ENCODE assay signal across 7 mouse cellular contexts in genomic region chr17:28308297-28309195, GRCm38 (mm10). TPM values are rescaled to one million over a fixed set of nuclear protein-coding genes. Genes with fewer than 3 reads are reported as not detected.
DNase-seq lines count a peak whose midpoint lies in the region; ATAC-seq and TF ChIP-seq lines count a peak whose summit lies in the region.

No protein-coding gene starts in this region.

- peak; percentile 77 for DNase-seq in T-cell, adult 2 months (ENCODE audit: low spot score)
- DNase-seq in cerebellum, adult 8-10 months: peak; percentile 85
- peak; percentile 86 to 90 for DNase-seq in frontal cortex, postnatal 36 days (ENCODE audit: low spot score in 2 of 2)
- peak; percentile 94 for DNase-seq in hindbrain, postnatal 0 days (ENCODE audit: low spot score)
- peak; percentile 84 to 89 for DNase-seq in left cerebral cortex, postnatal 10 days (ENCODE audit: extremely low spot score in 1 of 2, low spot score in 2 of 2)
- peak; percentile 72 for DNase-seq in spleen, adult 12 weeks (ENCODE audit: low spot score)

- H3K36me3 ChIP-seq in hindbrain, postnatal 0 days (ENCODE audit: insufficient read depth, low read length): no peaks in the 10 kb centered on the region

- H3K9ac ChIP-seq in hindbrain, postnatal 0 days (replicated peaks; ENCODE audit: low read length): no peak overlapping the region

- intact Hi-C loops in left cerebral cortex, postnatal 10 days (cut with DNase I): loop anchor here (2.0 kb wide), 1 partner anchor 76 kb away; the partner anchor contains the start of gene Ppard

- peak; percentile 24; the same call in 1 of the 2 replicates for ATAC-seq in hindbrain, postnatal 0 days
- ATAC-seq in megakaryocyte progenitor cell, adult 5-6 weeks (replicated peaks; ENCODE audit: poor library complexity): peak; percentile 61

- H3K4me3 ChIP-seq in hindbrain, postnatal 0 days (ENCODE audit: low read length): no peak overlapping the region

- no peaks in the 10 kb centered on the region for H3K9me3 ChIP-seq in hindbrain, postnatal 0 days (ENCODE audit: low read length)

- H3K4me2 ChIP-seq in hindbrain, postnatal 0 days (ENCODE audit: low read depth, low read length): no peak overlapping the region

- no peaks in the 10 kb centered on the region for H3K27me3 ChIP-seq in hindbrain, postnatal 0 days (ENCODE audit: insufficient read depth, low read length)

- 0 out of 2 replicates have a peak, but pooled peaks cover 4% of the 10 kb centered on the region for H3K4me1 ChIP-seq in hindbrain, postnatal 0 days (ENCODE audit: insufficient read depth, low read length)

- no peak overlapping the region for H3K27ac ChIP-seq in hindbrain, postnatal 0 days

- 15% methylated on average over 18 of the region's 18 CpGs for WGBS in hindbrain, postnatal 0 days

- TF ChIP-seq CTCF in hindbrain, postnatal 0 days (IDR thresholded peaks at IDR 0.05; ENCODE audit: low read depth): peak; percentile 93

RNA-seq across cellular contexts. Expression of gene Fance, which starts 4.8 kb away (rescaled TPM):
- total RNA-seq in hindbrain, postnatal 0 days (2014; rRNA removed): 38.7 and 46.5 TPM in 2 replicates
- 23.6 and 27.2 TPM in 2 replicates for polyA plus RNA-seq in hindbrain, postnatal 0 days (2015; fragmentation: Nextera tagmentation; extraction: Ambion mirVana)
- total RNA-seq in left cerebral cortex, postnatal 10 days (2021): 10 to 100 TPM; 32.2 to 33.3 TPM
- total RNA-seq in megakaryocyte progenitor cell, adult 5-6 weeks (2015): 28.7 and 34.8 TPM in 2 replicates
- total RNA-seq in megakaryocyte progenitor cell, adult 5-6 weeks (2017): 11.0 and 14.8 TPM in 2 replicates

RNA-seq across cellular contexts. Expression of gene Rpl10a, which starts 19.7 kb away (rescaled TPM):
- 699 and 1,071 TPM in 2 replicates for total RNA-seq in hindbrain, postnatal 0 days (2014; rRNA removed)
- polyA plus RNA-seq in hindbrain, postnatal 0 days (2015; fragmentation: Nextera tagmentation; extraction: Ambion mirVana): 337 and 355 TPM in 2 replicates
- 100 to 1,000 TPM; 454 to 468 TPM for total RNA-seq in left cerebral cortex, postnatal 10 days (2021)
- 3,042 and 3,166 TPM in 2 replicates for total RNA-seq in megakaryocyte progenitor cell, adult 5-6 weeks (2015)
- 795 and 921 TPM in 2 replicates for total RNA-seq in megakaryocyte progenitor cell, adult 5-6 weeks (2017)

RNA-seq across cellular contexts. Expression of gene Tead3, which starts 42.1 kb away (rescaled TPM):
- total RNA-seq in hindbrain, postnatal 0 days (2014; rRNA removed): 6.5 and 9.4 TPM in 2 replicates
- 1.3 and 1.7 TPM in 2 replicates for polyA plus RNA-seq in hindbrain, postnatal 0 days (2015; fragmentation: Nextera tagmentation; extraction: Ambion mirVana)
- 1 to 10 TPM; 3.0 to 3.3 TPM for total RNA-seq in left cerebral cortex, postnatal 10 days (2021)
- total RNA-seq in megakaryocyte progenitor cell, adult 5-6 weeks (2015): 0.15 and 1.9 TPM in 2 replicates
- total RNA-seq in megakaryocyte progenitor cell, adult 5-6 weeks (2017): 0.04 TPM in 1 of 2 replicates, not detected in the other

RNA-seq across cellular contexts. Expression of gene Tulp1, which starts 56.5 kb away (rescaled TPM):
- 1.4 TPM in 1 of 2 replicates, not detected in the other for total RNA-seq in hindbrain, postnatal 0 days (2014; rRNA removed)
- polyA plus RNA-seq in hindbrain, postnatal 0 days (2015; fragmentation: Nextera tagmentation; extraction: Ambion mirVana): 1.8 and 2.0 TPM in 2 replicates
- not detected for total RNA-seq in left cerebral cortex, postnatal 10 days (2021)
- total RNA-seq in megakaryocyte progenitor cell, adult 5-6 weeks (2015): not detected in 2 replicates
- not detected in 2 replicates for total RNA-seq in megakaryocyte progenitor cell, adult 5-6 weeks (2017)
